Mouse (Mus musculus): Measurements from ENCODE around the gene AC124108.1. TPM values are rescaled to one million over a fixed set of nuclear protein-coding genes. Genes with fewer than 3 reads are reported as not detected.
"Not testable (repeated sequence)": the region's sequence is repeated elsewhere in the genome, so short reads cannot be mapped to it uniquely, and the experiment has no call there.

The AC124108.1 gene
- total RNA-seq (2021), result under 1 TPM; 0.46 to 0.50 TPM

GRCm38 (mm10) chr1:132191093-132191785 lies at the start of gene AC124108.1, which contains the start of gene Lemd1:
TSS of gene AC124108.1 (plus strand) at chr1:132191457.
TSS of gene Lemd1 (plus strand) at chr1:132191431.
- DNase-seq, result no peak

GRCm38 (mm10) chr1:132141753-132142152 lies 49.5 kb upstream of the AC124108.1 start:
- DNase-seq, result no peak

- no peak for DNase-seq
These were observed 48.2 kb upstream of the AC124108.1 start for GRCm38 (mm10) chr1:132143079-132143478.

GRCm38 (mm10) chr1:132143730-132144129 lies 47.5 kb upstream of the AC124108.1 start:
- DNase-seq, result no peak

- peak; percentile 54 to 68 for DNase-seq
These were observed 47.0 kb upstream of the AC124108.1 start for GRCm38 (mm10) chr1:132144223-132144622.

- DNase-seq, result no peak
These were observed 46.4 kb upstream of the AC124108.1 start for GRCm38 (mm10) chr1:132144837-132145236.

GRCm38 (mm10) chr1:132145973-132146685 lies 45.1 kb upstream of the AC124108.1 start:
- no peak for DNase-seq

GRCm38 (mm10) chr1:132149410-132149809 lies 41.8 kb upstream of the AC124108.1 start:
- DNase-seq, result no peak

- no peak for DNase-seq
These were observed 41.1 kb upstream of the AC124108.1 start for GRCm38 (mm10) chr1:132150171-132150570.

GRCm38 (mm10) chr1:132150817-132151601 lies 40.2 kb upstream of the AC124108.1 start:
- DNase-seq, result no peak

GRCm38 (mm10) chr1:132151908-132152307 lies 39.3 kb upstream of the AC124108.1 start:
- DNase-seq, result no peak

- DNase-seq, result no peak
These were observed 38.1 kb upstream of the AC124108.1 start for GRCm38 (mm10) chr1:132153086-132153690.

- DNase-seq, result no peak
These were observed 37.6 kb upstream of the AC124108.1 start for GRCm38 (mm10) chr1:132153691-132154090.

GRCm38 (mm10) chr1:132155737-132156136 lies 35.5 kb upstream of the AC124108.1 start:
- DNase-seq, result peak; percentile 60 to 66

GRCm38 (mm10) chr1:132157016-132157781 lies 34.1 kb upstream of the AC124108.1 start:
- DNase-seq, result peak; percentile 82 to 85

- no peak for DNase-seq
These were observed 33.4 kb upstream of the AC124108.1 start for GRCm38 (mm10) chr1:132157808-132158207.

GRCm38 (mm10) chr1:132158741-132159140 lies 32.5 kb upstream of the AC124108.1 start:
- DNase-seq, result no peak

GRCm38 (mm10) chr1:132159681-132160080 lies 31.6 kb upstream of the AC124108.1 start:
- no peak for DNase-seq

- DNase-seq, result no peak
These were observed 29.9 kb upstream of the AC124108.1 start for GRCm38 (mm10) chr1:132161211-132161880.

- DNase-seq, result not testable (repeated sequence)
These were observed 28.6 kb upstream of the AC124108.1 start for GRCm38 (mm10) chr1:132162618-132163017.

All from layer of hippocampus, postnatal 36 days (tissue).